Mouse (Mus musculus): ENCODE measurements at regions not wholly inside any gene's neighbourhood (a gene's known extent, or its start where the extent isn't known, plus 50 kb on each side); places are given as distances from the start of the nearest gene placed in this dataset.

DNA sequence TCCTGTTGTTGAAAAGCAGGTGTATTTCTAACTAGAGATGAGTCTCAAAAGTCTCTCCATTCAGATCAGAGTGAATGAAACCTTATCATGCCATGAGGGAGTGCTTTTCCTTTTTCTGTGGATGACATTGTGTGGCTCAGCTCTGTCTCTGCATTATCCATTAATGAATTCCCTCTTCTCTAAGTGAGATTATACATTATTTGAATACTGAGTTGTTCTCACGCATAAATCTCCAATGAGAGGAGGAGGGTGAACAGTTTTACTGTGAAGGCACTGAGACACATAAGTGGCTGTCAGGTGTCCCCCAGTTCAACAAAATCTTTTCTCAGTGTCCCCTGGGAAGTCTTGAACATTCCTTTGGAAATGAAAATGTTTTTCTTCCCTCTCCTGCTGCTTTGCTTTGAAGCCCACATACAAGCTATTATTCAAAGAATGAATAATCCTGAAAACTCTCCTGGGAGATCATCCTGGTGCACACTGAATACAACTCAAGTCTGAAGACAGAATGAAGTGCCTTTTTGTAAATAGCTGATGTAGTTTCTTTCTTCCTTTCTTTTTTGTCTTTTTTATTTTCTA, 537.2 kb upstream of the Pcdh9 start:
- Histone ChIP-seq H3K27me3 (ENCODE audit: control insufficient read depth, insufficient read depth, low read length) (no peaks in the 10 kb centered on the region), H3K4me3 (ENCODE audit: low read depth, low read length) (no peak overlapping the region), H3K4me2 (ENCODE audit: low read depth, low read length) (no peak overlapping the region), H3K9ac (replicated peaks; ENCODE audit: low read depth, low read length) (no peak overlapping the region), H3K36me3 (ENCODE audit: control insufficient read depth, insufficient read depth, low read length) (no peaks in the 10 kb centered on the region), H3K9me3 (ENCODE audit: control insufficient read depth, low read length) (no peaks in the 10 kb centered on the region), H3K27ac (ENCODE audit: low read depth, low read length) (no peak overlapping the region), H3K4me1 (ENCODE audit: control insufficient read depth, insufficient read depth, low read length) (no peaks in the 10 kb centered on the region)
- no peak for ATAC-seq (ENCODE audit: low read depth)
- WGBS: 56% methylated on average over 1 of the region's 1 CpGs
